Mouse (Mus musculus) C3H10T1/2 (cell line): ENCODE data around the gene Gm21317. TPM values are rescaled to one million over a fixed set of nuclear protein-coding genes. Genes with fewer than 3 reads are reported as not detected.

Experiments
- polyA plus RNA-seq, 2 experiments: library from polyadenylated mRNA; unstranded; fragments of >200 nt; fragmentation: generic; extraction: Trizol; gene quantifications; one replicate each; pipeline ENCODE4 v1.2.1; 2012; ENCODE audit warnings: missing spikeins in 2 of 2

Gm21317 gene
- not detected for polyA plus RNA-seq

GRCm38 (mm10) chrY:82224927-82225326 lies at the start of gene Gm21317:
Gene Gm21317, plus strand, starts transcription at chrY:82225227.

